Mouse (Mus musculus) adrenal gland, adult 2 months (tissue): ENCODE measurements around the gene Glrp1. TPM values are rescaled to one million over a fixed set of nuclear protein-coding genes. Genes with fewer than 3 reads are reported as not detected.

Source experiments
- DNase-seq: peaks from one replicate; pipeline ENCODE4 v3.0.0; 2021
- polyA plus RNA-seq: library from polyadenylated mRNA; depleted of rRNA; stranded (reverse); fragments of >200 nt; gene quantifications from 2 replicates; pipeline ENCODE4 v1.2.3, GENCODE M21; 2012; rRNA removed
- total RNA-seq, 2 experiments: library from RNA; stranded (reverse); gene quantifications; 2 replicates each; pipeline ENCODE4 v1.2.3; 2021

Gene Glrp1
- total and polyA plus RNA-seq, 3 experiments, result not detected

DNA sequence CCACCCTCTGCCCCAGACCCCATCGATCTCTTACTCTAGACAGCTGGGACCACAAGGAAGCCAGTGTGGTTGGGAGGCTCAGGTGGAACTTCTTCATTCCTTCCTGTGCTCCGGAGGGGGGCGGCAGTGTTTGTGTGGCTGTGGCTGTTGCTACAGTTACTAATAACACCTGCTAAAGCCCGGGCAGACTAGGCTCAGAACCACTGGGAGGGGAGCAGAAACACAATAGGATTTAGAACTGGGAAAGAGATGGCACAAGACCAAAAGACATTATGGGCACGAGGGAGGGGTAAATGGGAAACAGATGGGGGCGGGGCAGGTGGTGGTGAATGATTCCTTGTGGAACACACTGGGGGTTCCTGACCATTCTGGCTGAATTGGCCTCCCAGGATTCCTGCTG, 47.4 kb downstream of the Glrp1 start:
- DNase-seq, result no peak

DNA sequence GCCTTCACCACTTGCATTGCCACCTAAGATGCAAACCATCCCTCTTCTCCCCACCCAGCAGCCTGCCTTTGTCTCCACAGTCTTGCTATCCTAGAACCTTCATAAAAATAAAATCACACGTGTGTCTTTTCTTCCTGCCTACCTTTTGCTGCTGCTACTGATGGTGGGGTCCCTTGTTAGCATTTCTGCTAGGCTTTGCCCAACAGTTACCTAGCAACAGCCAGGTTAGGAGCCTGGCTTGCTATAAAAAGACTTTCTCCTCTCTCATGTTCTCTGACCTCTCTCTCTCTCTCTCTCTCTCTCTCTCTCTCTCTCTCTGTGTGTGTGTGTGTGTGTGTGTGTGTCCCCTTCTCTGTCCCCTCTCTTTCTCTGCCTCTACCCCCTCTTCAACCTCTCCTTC, 48.8 kb downstream of the Glrp1 start:
- DNase-seq, result no peak

DNA sequence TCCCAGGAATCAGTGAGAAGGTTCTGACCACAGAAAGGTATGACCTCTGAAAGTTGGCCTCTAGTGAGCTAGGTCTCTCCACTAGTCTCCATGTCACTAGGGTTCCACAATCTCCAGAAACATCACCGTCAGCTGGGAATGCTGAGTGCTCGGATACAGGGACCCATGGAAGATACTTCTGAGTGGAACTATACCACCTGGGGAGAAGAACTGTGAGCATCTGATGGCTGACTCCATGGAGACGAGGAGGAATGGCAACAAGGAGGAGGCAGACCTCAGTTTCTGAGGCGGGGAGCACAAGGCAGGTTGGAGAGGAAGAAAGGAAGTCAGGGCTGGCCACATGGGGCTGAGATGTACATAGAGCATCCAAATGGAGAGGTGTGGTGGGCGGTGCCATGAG, 50.2 kb downstream of the Glrp1 start:
- DNase-seq, result no peak

- DNase-seq, result no peak
Observed at GRCm38 (mm10) chr1:88459196-88459595, 50.7 kb downstream of the Glrp1 start.

- peak; percentile 71 for DNase-seq
Observed at GRCm38 (mm10) chr1:88456451-88457072, 53.3 kb downstream of the Glrp1 start.

DNA sequence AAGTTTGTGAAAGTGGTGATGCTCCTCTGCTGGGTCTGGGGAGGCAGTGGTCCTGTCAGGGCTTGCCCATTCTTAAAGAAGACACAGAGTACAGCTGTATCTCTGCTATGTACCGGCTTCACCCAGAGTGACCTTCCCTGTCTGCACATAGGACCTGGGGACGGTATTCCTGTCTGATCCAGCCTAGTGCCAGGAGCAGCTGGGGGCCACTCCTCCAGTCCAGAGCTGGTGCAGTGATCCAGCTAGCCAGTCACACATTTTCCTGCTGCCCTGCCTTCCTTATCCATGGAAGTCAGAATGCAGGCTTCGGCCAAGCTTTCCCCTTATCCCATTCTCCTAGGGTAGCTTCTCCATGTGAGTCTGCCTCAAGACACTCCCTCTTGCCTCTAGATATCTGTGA, 54.1 kb downstream of the Glrp1 start:
- no peak for DNase-seq

- no peak for DNase-seq
Observed at GRCm38 (mm10) chr1:88454703-88455102, 55.2 kb downstream of the Glrp1 start.

GRCm38 (mm10) chr1:88452198-88452597, 57.7 kb downstream of the Glrp1 start:
- DNase-seq, result no peak

DNA sequence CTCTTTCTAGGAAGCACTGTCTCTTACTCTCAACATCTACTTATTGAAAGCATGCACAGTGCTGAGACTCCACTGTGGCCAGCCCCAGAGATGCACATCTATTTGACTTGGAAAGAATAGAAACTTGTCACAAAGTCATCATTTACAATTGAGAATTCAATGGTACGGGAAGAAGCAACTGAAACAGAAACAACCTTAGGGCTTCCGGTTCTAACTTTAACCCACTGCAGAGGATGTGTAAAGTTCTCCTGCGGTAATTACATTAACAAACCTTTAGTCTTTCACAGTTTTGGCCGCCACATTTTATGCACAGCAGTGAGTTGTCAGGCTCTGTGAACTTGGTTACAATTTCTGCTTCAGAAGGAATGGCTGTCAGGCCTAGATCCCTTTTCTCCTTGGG, 59.2 kb downstream of the Glrp1 start:
- DNase-seq, result no peak

Other genes starting within 250 kb of the Glrp1 start
- 10 to 100 TPM; 24.7 to 25.5 TPM for gene Hjurp, start 232.4 kb downstream of the Glrp1 start, total RNA-seq
- gene Hjurp, start 232.4 kb downstream of the Glrp1 start, polyA plus RNA-seq, result 13.6 and 17.5 TPM in 2 replicates
- gene Trpm8, start 232.4 kb downstream of the Glrp1 start, total RNA-seq, result not detected
- gene Trpm8, start 232.4 kb downstream of the Glrp1 start, polyA plus RNA-seq, result not detected in 2 replicates
- gene Spp2, start 103.1 kb downstream of the Glrp1 start, total RNA-seq, result 1 to 10 TPM in 1 of 2 experiments, not detected in 1; 1.0 TPM
- 0.11 TPM in 1 of 2 replicates, not detected in the other for gene Spp2, start 103.1 kb downstream of the Glrp1 start, polyA plus RNA-seq
- gene Arl4c, start 192.2 kb upstream of the Glrp1 start, total RNA-seq, result 10 to 100 TPM in 1 of 2 experiments, 1 to 10 TPM in 1; 7.3 to 14.8 TPM
- gene Arl4c, start 192.2 kb upstream of the Glrp1 start, polyA plus RNA-seq, result 12.3 and 14.3 TPM in 2 replicates